Mouse (Mus musculus) olfactory bulb, adult 2 months (tissue): ENCODE results near the gene Coro2a.

Experiments used
- CTCF ChIP-seq: fragments of 200-500 bp; IDR thresholded peaks from 2 replicates; pipeline ENCODE4 v1.5.1; 2012; ENCODE audit warnings: low read depth, mild to moderate bottlenecking, low read length, moderate library complexity; ENCODE audit not compliant: insufficient read depth
- POLR2A ChIP-seq: fragments of 200-500 bp; IDR thresholded peaks from 2 replicates; pipeline ENCODE4 v1.6.1; 2012; ENCODE audit warnings: mild to moderate bottlenecking, low read depth, low read length, moderate library complexity; ENCODE audit not compliant: insufficient read depth

GRCm38 (mm10) chr4:46611181-46611580 lies 9.2 kb upstream of the Coro2a start:
- TF ChIP-seq CTCF (no peak), POLR2A (no peak)
